Mouse (Mus musculus) midbrain, embryonic 15.5 days (tissue): ENCODE data around the gene Tsr1. TPM values are rescaled to one million over a fixed set of nuclear protein-coding genes. Genes with fewer than 3 reads are reported as not detected.

Source experiments
- ATAC-seq: fragments of 200-750 bp; cut with Nextera tagmentation; replicated peaks from 2 replicates; pipeline ENCODE4 v1.8.0; 2017; ENCODE audit warnings: moderate TSS enrichment
- H3K27ac ChIP-seq: fragments of 300-500 bp; sonication (generic); 2 replicates; pipeline ENCODE4 v1.5.1; 2015; ENCODE audit warnings: mild to moderate bottlenecking, inconsistent platforms
- H3K27me3 ChIP-seq: fragments of 300-500 bp; sonication (generic); replicated peaks from 2 replicates; pipeline ENCODE4 v1.6.1; 2015; ENCODE audit warnings: inconsistent platforms
- H3K36me3 ChIP-seq: fragments of 300-500 bp; sonication (generic); replicated peaks from 2 replicates; pipeline ENCODE4 v1.6.1; 2015; ENCODE audit warnings: inconsistent platforms
- H3K4me1 ChIP-seq: fragments of 300-500 bp; sonication (generic); 2 replicates; pipeline ENCODE4 v1.6.1; 2015; ENCODE audit warnings: inconsistent platforms
- H3K4me2 ChIP-seq: fragments of 300-500 bp; sonication (generic); 2 replicates; pipeline ENCODE4 v1.6.1; 2015; ENCODE audit warnings: inconsistent platforms, mild to moderate bottlenecking, moderate library complexity
- H3K4me3 ChIP-seq: fragments of 300-500 bp; sonication (generic); 2 replicates; pipeline ENCODE4 v1.5.1; 2015; ENCODE audit warnings: mild to moderate bottlenecking, inconsistent platforms
- H3K9ac ChIP-seq: fragments of 300-500 bp; sonication (generic); 2 replicates; pipeline ENCODE4 v1.6.1; 2015; ENCODE audit warnings: mild to moderate bottlenecking, inconsistent platforms
- H3K9me3 ChIP-seq: fragments of 300-500 bp; sonication (generic); 2 replicates; pipeline ENCODE4 v1.6.1; 2016; ENCODE audit warnings: inconsistent platforms
- WGBS: fragments of 180-500 bp; shearing (Covaris S2); methylation state at CpG from one replicate; pipeline ENCODE4 v1.1.7; 2015; ENCODE audit warnings: mixed read lengths; 5-methylcytosine and 5-hydroxymethylcytosine counted together
- microRNA-seq: library from miRNA; unstranded; fragments of <30 nt; microRNA quantifications from one replicate; pipeline ENCODE4, GENCODE M21; 2016
- polyA plus RNA-seq: library from polyadenylated mRNA; unstranded; fragments of >200 nt; fragmentation: Nextera tagmentation; extraction: Ambion mirVana; gene quantifications from 2 replicates; pipeline ENCODE4 v1.2.1, GENCODE M21; 2015

The Tsr1 gene
- polyA plus RNA-seq, 1 experiment from 2014 or later = 28.6 TPM

DNA sequence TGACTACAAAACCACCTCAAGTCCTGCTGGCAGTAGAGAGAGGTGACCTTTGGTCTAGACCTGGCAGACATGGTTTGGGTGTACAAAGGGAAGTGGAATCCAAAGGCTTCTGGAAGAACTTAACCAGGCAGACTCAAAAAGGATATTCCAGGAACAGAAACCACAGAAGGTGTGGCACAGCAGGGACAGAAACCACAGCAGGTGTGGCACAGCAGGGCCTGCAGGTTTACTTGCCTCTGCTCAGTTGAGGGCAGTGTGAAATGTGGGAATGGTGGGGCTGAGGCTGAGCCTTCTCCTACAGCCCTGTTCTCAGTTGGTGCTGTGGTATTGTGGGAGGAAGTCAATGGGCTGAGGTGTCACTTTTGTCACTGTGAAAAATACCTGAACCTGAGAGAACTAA is 57.0 kb downstream of the Tsr1 start:
- H3K9me3 ChIP-seq = no peaks in the 10 kb centered on the region
- H3K4me3 ChIP-seq = no peak overlapping the region
- no peak overlapping the region for H3K27ac ChIP-seq
- no peaks in the 10 kb centered on the region for H3K27me3 ChIP-seq
- no peak overlapping the region for H3K4me2 ChIP-seq
- ATAC-seq = no peak
- no peaks in the 10 kb centered on the region; the same call in 1 of the 2 replicates for H3K36me3 ChIP-seq
- no peaks in the 10 kb centered on the region for H3K4me1 ChIP-seq
- no peak overlapping the region for H3K9ac ChIP-seq

DNA sequence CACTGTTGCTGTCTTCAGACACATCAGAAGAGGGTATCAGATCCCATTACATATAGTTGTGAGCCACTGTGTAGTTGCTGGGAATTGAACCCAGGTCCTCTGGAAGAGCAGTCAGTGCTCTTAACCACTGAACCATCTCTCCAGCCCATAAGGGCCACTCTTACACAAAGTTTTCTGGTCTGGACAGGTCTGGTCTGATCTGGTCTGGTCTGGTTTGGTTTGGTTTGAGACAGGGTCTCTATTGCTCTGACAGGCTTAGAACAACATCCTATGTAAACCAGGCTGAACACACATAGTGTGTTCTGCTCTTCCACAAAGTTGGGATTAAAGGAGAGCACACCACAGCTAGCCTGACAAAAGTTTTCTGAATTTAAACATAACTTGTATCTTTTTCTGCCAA is 58.1 kb downstream of the Tsr1 start:
- ATAC-seq = no peak
- Histone ChIP-seq H3K4me3 (no peak overlapping the region), H3K27ac (no peak overlapping the region), H3K36me3 (no peaks in the 10 kb centered on the region; the same call in 1 of the 2 replicates), H3K4me1 (no peaks in the 10 kb centered on the region), H3K4me2 (no peak overlapping the region), H3K9ac (no peak overlapping the region), H3K27me3 (no peaks in the 10 kb centered on the region), H3K9me3 (no peaks in the 10 kb centered on the region)

DNA sequence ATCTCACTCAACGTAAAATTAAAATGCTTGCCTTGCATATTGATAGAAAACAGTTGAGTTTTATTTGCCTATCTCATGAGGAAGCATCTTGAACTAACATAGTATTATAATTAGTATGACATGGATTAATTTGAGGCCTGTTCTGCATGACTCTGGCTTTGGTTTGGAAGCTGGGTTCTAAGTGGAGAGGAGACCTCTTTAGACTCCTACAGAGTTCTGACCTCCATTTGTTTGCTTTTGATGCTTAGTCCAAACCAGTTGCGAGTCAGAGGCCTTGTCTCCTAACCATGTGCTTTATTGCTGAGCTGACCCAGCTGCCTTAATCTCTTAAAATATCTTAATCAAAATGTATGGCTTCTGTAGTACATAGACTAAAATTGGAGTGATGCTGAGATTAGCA is 59.7 kb downstream of the Tsr1 start:
- ATAC-seq = no peak
- Histone ChIP-seq H3K4me2 (no peak overlapping the region), H3K4me1 (no peaks in the 10 kb centered on the region), H3K36me3 (no peaks in the 10 kb centered on the region; the same call in 1 of the 2 replicates), H3K4me3 (no peak overlapping the region), H3K27me3 (no peaks in the 10 kb centered on the region), H3K27ac (no peak overlapping the region), H3K9ac (no peak overlapping the region), H3K9me3 (no peaks in the 10 kb centered on the region)
- 89% methylated on average over 2 of the region's 2 CpGs for WGBS

Small RNA genes lying within 50 kb of the gene (microRNA-seq; reads per million reads assigned to microRNA genes)
- gene Mir6926 = not detected

Other genes starting within 250 kb of the Tsr1 start
- 18.2 TPM in 2 replicates for gene Cluh, start 248.6 kb upstream of the Tsr1 start, polyA plus RNA-seq
- 45.0 and 47.9 TPM in 2 replicates for gene Pafah1b1, start 173.4 kb upstream of the Tsr1 start, polyA plus RNA-seq
- 55.2 TPM in 2 replicates for gene Mettl16, start 127.2 kb upstream of the Tsr1 start, polyA plus RNA-seq
- gene Mnt, start 67.2 kb upstream of the Tsr1 start, polyA plus RNA-seq = 9.9 and 10.2 TPM in 2 replicates
- 31.2 and 33.9 TPM in 2 replicates for gene Sgsm2, start 1.0 kb upstream of the Tsr1 start, polyA plus RNA-seq
- 16.0 and 17.1 TPM in 2 replicates for gene Smg6, start 27.8 kb downstream of the Tsr1 start, polyA plus RNA-seq
- gene Srr, start 27.9 kb downstream of the Tsr1 start, polyA plus RNA-seq = 38.6 and 40.4 TPM in 2 replicates